In genomic region chr8:107197901-107198826, GRCm38 (mm10) we compare ENCODE assay signal across 10 mouse cellular contexts. TPM values are rescaled to one million over a fixed set of nuclear protein-coding genes. Genes with fewer than 3 reads are reported as not detected.
A peak's percentile ranks its signal among the peaks of the same experiment; 100 is the strongest.
DNase-seq lines count a peak whose midpoint lies in the region; ATAC-seq and TF ChIP-seq lines count a peak whose summit lies in the region.
"Had no signal": no experiment of that assay in that cellular context is flagged by ENCODE, and none has a peak within 500 bp of the region (broad histone marks: within the 10 kb centered on the region; RNA-seq: fewer than 3 reads in every experiment).

No protein-coding gene starts in this region.

- no peak overlapping the region for H3K9ac ChIP-seq in lung, embryonic 14.5 days
- H3K9ac ChIP-seq in embryonic facial prominence, embryonic 11.5 days (replicated peaks; ENCODE audit: low read length): no peak overlapping the region
- peak overlapping the region; percentile 59 for H3K9ac ChIP-seq in kidney, embryonic 16.5 days (replicated peaks; ENCODE audit: low read length)
- H3K9ac ChIP-seq in stomach, embryonic 16.5 days (ENCODE audit: low read length): peak overlapping the region; percentile 26; the same call in 1 of the 2 replicates
- H3K9ac ChIP-seq: heart, embryonic 13.5 days had no signal

- peak overlapping the region; percentile 36; the same call in 1 of the 2 replicates for H3K4me2 ChIP-seq in lung, embryonic 14.5 days
- no peak overlapping the region for H3K4me2 ChIP-seq in embryonic facial prominence, embryonic 11.5 days (ENCODE audit: low read depth, low read length)
- peak overlapping the region; percentile 59 for H3K4me2 ChIP-seq in kidney, embryonic 16.5 days (replicated peaks; ENCODE audit: low read depth, low read length)
- H3K4me2 ChIP-seq in stomach, embryonic 16.5 days (ENCODE audit: low read depth, low read length): peak overlapping the region; percentile 35
- H3K4me2 ChIP-seq: heart, embryonic 13.5 days had no signal

- no peak for ATAC-seq in lung, embryonic 14.5 days (ENCODE audit: insufficient read depth)
- no peak for ATAC-seq in embryonic facial prominence, embryonic 11.5 days (replicated peaks; ENCODE audit: insufficient number of reproducible peaks, low FRiP score, low TSS enrichment, low read depth)
- peak; percentile 76 for ATAC-seq in kidney, embryonic 16.5 days (ENCODE audit: low FRiP score, low TSS enrichment)
- ATAC-seq in stomach, embryonic 16.5 days (ENCODE audit: insufficient read depth, low FRiP score): 0 out of 2 replicates have a peak, but pooled peaks have one; percentile 25

- H3K36me3 ChIP-seq in lung, embryonic 14.5 days (ENCODE audit: insufficient read depth): no peaks in the 10 kb centered on the region
- no peaks in the 10 kb centered on the region for H3K36me3 ChIP-seq in embryonic facial prominence, embryonic 11.5 days (replicated peaks; ENCODE audit: control insufficient read depth, insufficient read depth, low read depth, low read length)
- no peaks in the 10 kb centered on the region for H3K36me3 ChIP-seq in kidney, embryonic 16.5 days (ENCODE audit: insufficient read depth, low read length)
- no peaks in the 10 kb centered on the region for H3K36me3 ChIP-seq in stomach, embryonic 16.5 days (ENCODE audit: control insufficient read depth, insufficient read depth, low read length)
- H3K36me3 ChIP-seq: heart, embryonic 13.5 days had no signal

- DNase-seq in lung, embryonic 14.5 days: peak; percentile 30
- DNase-seq in lung, postnatal 36 days: no peak
- DNase-seq in embryonic facial prominence, embryonic 11.5 days (ENCODE audit: low spot score): peak; percentile 21
- DNase-seq in thymus, postnatal 4 days: no peak
- DNase-seq in layer of hippocampus, postnatal 14 days (ENCODE audit: low spot score in 2 of 2): no peak
- DNase-seq: thymus, adult 2 months had no signal

- no peak overlapping the region for H3K4me3 ChIP-seq in lung, embryonic 14.5 days (ENCODE audit: low read depth, low read length)
- H3K4me3 ChIP-seq in embryonic facial prominence, embryonic 11.5 days (ENCODE audit: low read depth, low read length): no peak overlapping the region
- H3K4me3 ChIP-seq in kidney, embryonic 16.5 days (ENCODE audit: low read length): peak overlapping the region; percentile 32
- H3K4me3 ChIP-seq in stomach, embryonic 16.5 days (replicated peaks; ENCODE audit: low read length): peak overlapping the region; percentile 16; the same call in 1 of the 2 replicates
- H3K4me3 ChIP-seq: heart, embryonic 13.5 days; layer of hippocampus, adult 2 months had no signal

- peaks cover 7% of the 10 kb centered on the region for H3K4me1 ChIP-seq in lung, embryonic 14.5 days (ENCODE audit: insufficient read depth)
- no peaks in the 10 kb centered on the region for H3K4me1 ChIP-seq in embryonic facial prominence, embryonic 11.5 days (ENCODE audit: control insufficient read depth, insufficient read depth, low read length)
- H3K4me1 ChIP-seq in kidney, embryonic 16.5 days (ENCODE audit: insufficient read depth, low read length): peaks cover 11% of the 10 kb centered on the region
- peaks cover 6% of the 10 kb centered on the region; the same call in 1 of the 2 replicates for H3K4me1 ChIP-seq in stomach, embryonic 16.5 days (ENCODE audit: control insufficient read depth, insufficient read depth, low read length)

- WGBS in lung, embryonic 14.5 days: 45% methylated on average over 24 of the region's 24 CpGs
- WGBS in embryonic facial prominence, embryonic 11.5 days: 56% methylated on average over 24 of the region's 24 CpGs
- whole genome bisulfite sequencing in kidney, embryonic 16.5 days: 19% methylated on average over 24 of the region's 24 CpGs
- 40% methylated on average over 24 of the region's 24 CpGs for WGBS in stomach, embryonic 16.5 days

- no peak for TF ChIP-seq CTCF in lung, embryonic 14.5 days (IDR thresholded peaks at IDR 0.05; ENCODE audit: low read depth)

- no peaks in the 10 kb centered on the region for H3K27me3 ChIP-seq in lung, embryonic 14.5 days (ENCODE audit: insufficient read depth, low read length)
- H3K27me3 ChIP-seq in embryonic facial prominence, embryonic 11.5 days (ENCODE audit: control insufficient read depth, insufficient read depth, low read length): no peaks in the 10 kb centered on the region
- no peaks in the 10 kb centered on the region for H3K27me3 ChIP-seq in kidney, embryonic 16.5 days (ENCODE audit: insufficient read depth, low read length)
- H3K27me3 ChIP-seq in stomach, embryonic 16.5 days (ENCODE audit: control insufficient read depth, insufficient read depth, low read length): no peaks in the 10 kb centered on the region
- H3K27me3 ChIP-seq: heart, embryonic 13.5 days had no signal

- H3K27ac ChIP-seq in lung, embryonic 14.5 days (ENCODE audit: low read depth): peak overlapping the region; percentile 42; the same call in 1 of the 2 replicates
- H3K27ac ChIP-seq in embryonic facial prominence, embryonic 11.5 days (replicated peaks; ENCODE audit: low read depth, low read length): no peak overlapping the region
- H3K27ac ChIP-seq in kidney, embryonic 16.5 days (ENCODE audit: low read length): peak overlapping the region; percentile 92
- peak overlapping the region; percentile 49; the same call in 1 of the 2 replicates for H3K27ac ChIP-seq in stomach, embryonic 16.5 days (ENCODE audit: low read length)
- H3K27ac ChIP-seq: heart, embryonic 13.5 days; layer of hippocampus, adult 2 months had no signal

- no peaks in the 10 kb centered on the region for H3K9me3 ChIP-seq in lung, embryonic 14.5 days (ENCODE audit: low read depth, low read length)
- H3K9me3 ChIP-seq in embryonic facial prominence, embryonic 11.5 days (replicated peaks; ENCODE audit: control insufficient read depth, low read length): no peaks in the 10 kb centered on the region
- no peaks in the 10 kb centered on the region for H3K9me3 ChIP-seq in kidney, embryonic 16.5 days (ENCODE audit: low read length)
- no peaks in the 10 kb centered on the region for H3K9me3 ChIP-seq in stomach, embryonic 16.5 days (replicated peaks; ENCODE audit: control insufficient read depth, low read length)
- H3K9me3 ChIP-seq: heart, embryonic 13.5 days had no signal

RNA-seq across cellular contexts. Expression of gene Cyb5b, which starts 47.7 kb away (rescaled TPM):
- 115 and 117 TPM in 2 replicates for polyA plus RNA-seq in lung, embryonic 14.5 days (2014; fragmentation: Nextera tagmentation; extraction: Ambion mirVana)
- 137 and 145 TPM in 2 replicates for polyA plus RNA-seq in embryonic facial prominence, embryonic 11.5 days (2014; fragmentation: Nextera tagmentation; extraction: Ambion mirVana)
- 138 and 144 TPM in 2 replicates for polyA plus RNA-seq in kidney, embryonic 16.5 days (2015; fragmentation: Nextera tagmentation; extraction: Ambion mirVana)
- polyA plus RNA-seq in stomach, embryonic 16.5 days (2015; fragmentation: Nextera tagmentation; extraction: Ambion mirVana): 104 and 106 TPM in 2 replicates
- 10 to 100 TPM; 89.7 to 98.4 TPM for total RNA-seq in layer of hippocampus, postnatal 14 days (2021)

Comparison
In these comparisons a context has a peak if more than half of its experiments do, and no peak if none do; other contexts are left out.
1. DNase-seq: peak in lung, embryonic 14.5 days (single experiment) and embryonic facial prominence, embryonic 11.5 days (single experiment); none in lung, postnatal 36 days (single experiment), thymus, postnatal 4 days (single experiment) and layer of hippocampus, postnatal 14 days (0 of 2).
2. ATAC-seq: peak in kidney, embryonic 16.5 days (single experiment) and stomach, embryonic 16.5 days (single experiment); none in lung, embryonic 14.5 days (single experiment) and embryonic facial prominence, embryonic 11.5 days (single experiment).
3. H3K4me3 ChIP-seq: peak in kidney, embryonic 16.5 days (single experiment) and stomach, embryonic 16.5 days (single experiment); none in lung, embryonic 14.5 days (single experiment) and embryonic facial prominence, embryonic 11.5 days (single experiment).
4. H3K9ac ChIP-seq: peak in kidney, embryonic 16.5 days (single experiment) and stomach, embryonic 16.5 days (single experiment); none in lung, embryonic 14.5 days (single experiment) and embryonic facial prominence, embryonic 11.5 days (single experiment).